Mouse (Mus musculus) adrenal gland, postnatal 4 days (tissue): ENCODE data around the gene Sbds. TPM values are rescaled to one million over a fixed set of nuclear protein-coding genes. Genes with fewer than 3 reads are reported as not detected.
"Not testable (repeated sequence)": the region's sequence is repeated elsewhere in the genome, so short reads cannot be mapped to it uniquely, and the experiment has no call there.

Experiments used
- DNase-seq, 2 experiments: peaks; one replicate each; pipeline ENCODE4 v3.0.0; 2021 to 2022; ENCODE audit warnings: low spot score in 2 of 2, mixed read lengths in 2 of 2
- total RNA-seq, 2 experiments: library from RNA; stranded (reverse); gene quantifications; 2 replicates each; pipeline ENCODE4 v1.2.3; 2021

Sbds gene
- total RNA-seq, 2 experiments from 2014 or later, result 74.2 to 77.0 TPM

- no peak for DNase-seq
Observed at GRCm38 (mm10) chr5:130257303-130257702, 2.0 kb upstream of the Sbds start.

- peak; percentile 61 to 82 for DNase-seq
Observed at GRCm38 (mm10) chr5:130256678-130257271, 1.4 kb upstream of the Sbds start.

DNA sequence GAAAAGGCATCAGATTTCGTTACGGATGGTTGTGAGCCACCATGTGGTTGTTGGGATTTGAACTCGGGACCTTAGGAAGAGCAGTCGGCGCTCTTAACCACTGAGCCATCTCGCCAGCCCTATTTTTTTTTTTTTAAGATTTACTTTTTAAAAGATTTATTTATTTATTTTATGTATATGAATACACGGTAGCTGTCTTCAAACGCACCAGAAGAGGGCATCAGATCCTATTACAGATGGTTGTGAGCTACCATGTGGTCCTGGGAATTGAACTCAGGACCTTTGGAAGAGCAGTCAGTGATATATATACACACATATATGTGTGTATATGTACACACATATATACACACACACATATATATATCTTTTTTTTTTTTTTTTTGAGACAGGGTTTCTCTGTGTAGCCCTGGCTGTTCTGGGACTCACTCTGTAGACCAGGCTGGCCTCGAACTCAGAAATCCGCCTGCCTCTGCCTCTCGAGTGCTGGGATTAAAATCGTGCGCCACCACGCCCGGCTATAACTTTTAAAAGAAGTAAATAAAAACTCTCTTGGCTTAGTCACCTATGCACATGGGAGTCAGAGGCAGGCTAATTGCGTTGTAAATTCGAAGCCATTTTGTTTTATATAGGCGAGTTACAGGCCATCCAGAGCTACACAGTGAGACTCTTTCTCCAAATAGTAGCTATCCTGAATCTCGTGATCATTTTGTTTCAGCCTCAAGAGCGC, 632 bp upstream of the Sbds start:
- not testable (repeated sequence) for DNase-seq

DNA sequence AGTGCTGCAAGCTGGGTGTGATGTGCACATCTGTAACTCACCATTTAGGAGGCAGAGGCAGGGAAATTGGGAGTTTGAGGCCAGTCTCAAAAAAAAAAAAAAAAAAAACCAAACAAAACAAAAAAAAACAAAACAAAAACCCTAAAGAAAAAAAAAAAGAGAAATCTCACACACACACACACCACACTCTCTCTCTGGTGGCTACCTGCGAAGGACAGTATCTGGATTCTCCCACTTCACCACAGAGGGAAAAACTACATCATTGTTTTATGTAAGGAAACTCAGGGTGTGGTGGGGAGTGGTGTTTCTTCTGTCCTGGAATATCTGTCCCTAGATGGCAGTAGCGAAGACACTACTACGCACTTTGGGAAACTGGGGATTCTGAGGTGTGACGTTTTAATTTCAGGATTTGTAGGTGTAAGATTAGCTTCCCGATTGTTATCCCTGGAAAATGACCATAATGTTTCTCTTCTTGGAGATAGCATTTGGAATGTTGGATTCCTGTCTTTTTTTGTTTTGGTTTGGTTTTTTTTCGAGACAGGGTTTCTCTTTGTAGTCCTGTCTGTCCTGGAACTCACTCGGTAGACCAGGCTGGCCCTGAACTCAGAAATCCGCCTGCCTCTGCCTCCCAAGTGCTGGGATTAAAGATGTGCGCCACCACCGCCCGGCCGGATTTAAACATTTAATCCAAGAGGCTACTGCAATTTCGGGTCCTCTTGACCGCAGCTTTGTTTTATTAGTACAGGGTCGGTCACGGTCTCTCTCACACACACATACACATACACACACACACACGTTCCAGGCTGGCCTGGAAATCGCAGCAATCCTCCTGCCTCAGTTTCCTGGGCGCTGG, 940 bp downstream of the Sbds start:
- DNase-seq, result no peak

DNA sequence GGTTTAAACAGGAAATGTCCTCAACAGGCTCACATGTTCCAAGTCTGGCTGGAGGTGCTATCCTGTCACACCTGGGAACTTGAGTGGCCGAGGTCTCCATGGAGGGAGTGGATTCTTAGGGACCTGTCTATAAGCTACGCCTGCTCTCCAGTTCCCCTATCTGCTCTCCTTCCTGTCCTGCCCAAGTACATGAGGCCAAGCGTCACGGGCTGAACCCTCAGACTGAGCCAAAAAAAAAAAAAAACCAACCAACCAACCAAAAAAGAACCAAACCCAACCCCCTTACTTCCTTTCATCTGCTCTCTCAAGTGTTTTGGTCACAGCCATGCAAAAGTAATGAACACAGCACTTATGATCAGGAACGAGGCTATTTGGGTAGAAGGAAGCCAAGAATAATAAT, 7.5 kb downstream of the Sbds start:
- DNase-seq, result no peak

DNA sequence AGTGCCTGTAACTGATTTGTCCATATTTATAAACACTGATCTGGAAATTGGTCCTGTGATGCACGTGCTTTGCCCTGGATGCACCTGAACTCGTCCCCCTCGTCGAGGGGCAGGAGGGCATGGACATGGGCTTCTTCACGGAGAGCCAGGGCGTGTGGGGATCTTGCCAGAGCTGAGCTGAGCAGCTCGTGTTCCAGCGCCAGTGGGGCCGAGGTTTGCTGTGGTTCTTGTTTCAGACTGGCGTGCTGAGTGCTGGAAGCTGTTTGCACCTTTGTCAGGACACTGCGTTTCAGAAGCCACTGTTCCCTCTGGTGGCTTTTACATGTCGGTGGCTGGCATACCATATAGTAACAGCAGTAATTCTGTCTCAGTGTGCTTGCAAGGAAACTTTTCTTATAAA, 13.9 kb downstream of the Sbds start:
- DNase-seq, result no peak

DNA sequence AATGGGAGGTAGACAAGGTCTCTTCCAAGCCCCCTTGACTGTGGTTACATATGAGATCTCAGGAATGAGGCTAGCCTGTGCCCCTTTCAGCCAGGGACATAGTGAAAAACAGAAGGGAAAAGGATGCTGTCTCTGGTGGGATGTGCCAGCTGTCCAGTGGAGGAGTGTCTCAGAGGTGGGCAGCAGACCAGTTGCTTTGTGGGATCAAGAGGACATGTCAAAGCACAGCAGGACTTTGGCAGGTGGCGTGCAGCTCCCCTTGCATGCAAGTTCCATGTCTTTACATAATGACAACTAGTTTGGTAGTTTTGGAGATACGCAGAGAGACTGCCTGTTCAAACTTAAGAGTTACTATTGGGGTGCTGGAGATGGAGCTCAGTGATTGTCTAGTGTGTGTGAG, 15.5 kb downstream of the Sbds start:
- DNase-seq, result no peak

DNA sequence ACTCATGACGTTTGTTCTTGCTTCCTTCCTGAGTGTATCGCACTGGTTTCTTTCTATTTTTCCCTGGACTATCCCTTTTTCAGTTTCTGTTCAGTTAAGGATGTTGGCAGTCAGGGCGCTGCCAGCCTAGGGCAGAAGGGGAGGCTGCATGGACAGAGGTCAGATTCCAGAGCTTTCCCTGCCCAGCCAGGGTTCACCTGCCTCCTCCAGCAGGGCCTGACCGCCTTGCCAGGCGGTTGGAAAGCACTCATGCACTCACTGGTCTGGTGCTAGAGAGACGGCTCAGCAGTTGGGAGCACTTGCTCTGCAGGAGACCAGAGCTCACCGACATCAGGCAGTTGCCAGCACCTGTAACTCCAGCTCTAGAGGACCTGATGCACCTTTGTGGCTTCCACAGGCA, 16.1 kb downstream of the Sbds start:
- no peak for DNase-seq

GRCm38 (mm10) chr5:130236302-130236701, 19.0 kb downstream of the Sbds start:
- DNase-seq, result no peak

DNA sequence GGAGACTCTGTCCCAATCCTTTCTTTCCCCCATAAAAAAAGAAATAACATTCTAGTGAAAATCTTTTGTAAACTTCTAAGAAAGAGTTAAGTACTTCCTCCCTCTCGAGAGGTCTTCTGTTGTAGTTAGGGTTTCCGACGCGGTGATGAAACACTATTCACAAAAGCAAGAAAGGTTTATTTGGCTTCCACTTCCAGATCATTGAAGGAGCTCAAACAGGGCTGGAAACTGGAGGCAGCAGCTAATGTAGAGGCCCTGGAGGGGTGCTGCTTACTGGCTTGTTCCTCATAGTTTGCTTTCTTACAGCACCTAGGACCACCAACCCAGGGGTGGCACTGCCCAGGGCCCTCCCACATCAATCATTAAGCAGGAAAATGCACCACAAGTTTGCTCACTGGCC, 27.2 kb downstream of the Sbds start:
- DNase-seq, result no peak

- DNase-seq, result no peak
Observed at GRCm38 (mm10) chr5:130226790-130227189, 28.5 kb downstream of the Sbds start.

GRCm38 (mm10) chr5:130222146-130223004, 33.0 kb downstream of the Sbds start:
- DNase-seq, result peak; percentile 92 to 95

- no peak for DNase-seq
Observed at GRCm38 (mm10) chr5:130221760-130222145, 33.6 kb downstream of the Sbds start.

DNA sequence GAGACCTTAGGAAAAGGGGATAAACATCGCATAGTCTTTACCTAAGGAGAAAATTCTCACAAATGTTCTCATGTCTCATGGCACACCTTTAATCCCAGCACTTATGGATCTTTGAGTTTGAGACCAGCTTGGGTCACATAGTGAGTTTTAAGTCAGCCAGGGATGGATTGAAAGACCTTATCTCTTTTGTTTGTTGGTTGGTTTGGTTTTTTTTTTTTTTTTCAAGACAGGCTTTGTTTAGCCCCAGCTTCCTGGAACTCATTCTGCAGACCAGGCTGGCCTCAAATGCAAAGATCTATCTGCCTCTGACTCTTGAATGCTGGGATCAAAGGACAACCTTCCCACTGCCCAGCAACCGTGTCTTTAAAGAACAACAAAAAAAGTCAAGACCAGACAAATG, 34.0 kb downstream of the Sbds start:
- no peak for DNase-seq

DNA sequence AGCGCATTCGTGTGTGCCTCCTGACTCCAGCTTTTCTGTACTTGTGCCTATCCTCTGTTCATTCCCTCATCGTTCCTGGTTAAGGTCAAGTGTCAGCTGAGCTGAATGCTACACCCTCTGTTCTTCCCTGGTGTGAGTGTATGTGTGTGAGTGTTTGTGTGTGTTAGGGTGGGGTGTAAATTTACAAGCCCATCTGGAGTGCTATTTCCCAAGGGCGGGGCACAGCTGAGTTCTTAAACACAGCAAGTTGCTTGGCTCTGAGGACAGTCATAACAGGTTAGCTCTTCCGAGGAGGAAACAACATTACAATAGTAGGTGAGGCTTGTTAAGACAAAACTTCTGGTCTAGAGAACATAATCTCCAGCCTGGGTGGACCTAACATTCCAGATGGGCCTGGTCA, 37.0 kb downstream of the Sbds start:
- DNase-seq, result no peak

GRCm38 (mm10) chr5:130217406-130217805, 37.9 kb downstream of the Sbds start:
- no peak for DNase-seq

DNA sequence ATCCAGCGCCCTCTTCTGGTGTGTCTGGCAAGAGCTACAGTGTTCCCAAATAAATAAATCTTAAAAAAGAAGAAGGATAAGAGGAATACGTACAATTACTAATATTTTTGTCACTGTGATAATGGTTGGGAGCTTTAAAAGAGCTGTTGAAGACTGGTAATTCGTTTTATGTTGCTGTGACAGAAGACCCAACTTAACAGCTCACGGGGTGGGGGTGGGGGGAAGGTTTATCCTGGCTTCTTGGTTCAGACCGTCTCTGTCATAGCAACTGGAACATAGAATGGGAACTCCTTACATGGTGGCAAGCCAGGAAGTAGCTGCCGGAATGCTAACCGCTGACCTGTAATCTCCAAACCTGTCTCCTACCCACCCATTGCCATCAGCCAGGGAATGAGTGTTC, 38.5 kb downstream of the Sbds start, which contains the start of gene Tmem248:
TSS of gene Tmem248 (plus strand) at position 301 of the 400 bp plus-strand sequence.
- no peak for DNase-seq

GRCm38 (mm10) chr5:130212956-130213355, 42.4 kb downstream of the Sbds start:
- DNase-seq, result no peak

DNA sequence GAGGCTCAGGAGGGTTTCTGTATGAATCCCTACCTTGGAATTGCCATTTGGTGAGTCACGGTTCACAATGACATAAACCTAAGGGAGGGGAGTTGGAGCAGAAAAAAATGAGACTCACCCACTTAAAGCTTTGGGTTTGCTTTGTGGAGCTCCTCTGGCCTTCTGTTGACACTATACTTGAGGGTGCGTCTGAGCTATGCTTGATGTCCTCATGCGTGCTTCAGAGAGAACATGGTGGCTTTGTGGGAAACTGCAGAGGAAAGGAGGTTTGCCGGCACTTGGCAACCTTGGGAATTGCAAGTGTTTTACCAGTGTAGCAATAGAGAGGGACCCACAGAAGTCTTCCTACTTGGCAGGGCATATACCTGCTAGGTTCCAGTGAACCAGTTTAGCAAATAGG, 48.0 kb downstream of the Sbds start:
- no peak for DNase-seq

DNA sequence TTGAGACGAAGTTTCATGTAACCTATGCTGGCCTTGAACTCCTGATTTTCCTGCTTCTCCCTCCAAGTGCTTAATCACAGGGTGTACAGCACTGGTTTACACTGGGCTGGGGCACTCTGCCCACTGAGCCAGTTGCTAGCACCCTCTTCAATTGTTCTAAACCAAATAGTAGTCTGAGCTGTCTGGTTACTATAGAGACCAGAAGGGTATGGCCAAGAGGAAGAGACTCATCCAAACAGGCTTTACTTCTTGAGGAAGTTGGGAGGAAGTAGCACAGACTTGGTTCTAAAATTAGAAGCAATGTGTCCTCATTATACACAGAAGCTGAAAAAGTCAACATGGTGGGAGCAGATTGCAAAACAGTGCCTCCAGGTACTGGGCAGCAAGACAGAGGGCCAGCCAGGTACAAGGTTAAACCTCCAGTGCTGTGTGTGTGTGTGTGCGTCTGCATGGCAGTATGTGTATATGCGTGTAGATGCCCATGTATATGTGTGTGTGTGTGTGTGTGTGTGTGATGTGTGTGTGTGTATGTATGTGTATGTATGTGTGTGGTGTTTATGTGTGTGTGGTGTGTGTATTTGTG, 49.8 kb downstream of the Sbds start:
- no peak for DNase-seq

DNA sequence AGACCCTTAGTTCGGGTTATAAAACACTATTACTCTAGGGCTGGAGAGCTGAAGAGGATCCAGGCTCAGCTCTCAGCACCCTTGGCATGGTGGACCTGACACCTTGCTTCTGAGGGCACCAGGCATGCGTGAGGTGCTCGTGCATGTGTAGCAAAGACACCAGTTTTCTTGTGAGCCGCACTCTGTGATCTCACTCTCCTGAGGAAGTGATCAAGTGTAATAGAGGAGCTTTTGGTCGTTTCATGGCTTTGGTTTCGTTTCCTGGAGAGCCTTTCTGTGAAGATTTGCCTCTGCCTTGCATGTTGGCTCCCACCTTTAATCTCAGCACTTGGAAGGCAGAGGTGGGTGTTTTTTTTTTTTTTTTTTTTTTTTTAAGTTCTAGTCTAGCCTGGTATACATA, 50.8 kb downstream of the Sbds start:
- DNase-seq, result no peak
